Mouse (Mus musculus) brain, embryonic 14.5 days (tissue): ENCODE measurements around the gene Ell.

ENCODE experiments used
- CTCF ChIP-seq: fragments of 200-500 bp; IDR thresholded peaks from 2 replicates; pipeline ENCODE4 v1.5.1; 2012; ENCODE audit warnings: inconsistent platforms, mild to moderate bottlenecking, moderate library complexity, borderline replicate concordance; ENCODE audit not compliant: insufficient read depth, insufficient read length; ENCODE audit errors: extremely low read depth
- POLR2A ChIP-seq: fragments of 200-500 bp; IDR thresholded peaks from 2 replicates; pipeline ENCODE4 v1.6.1; 2012; ENCODE audit warnings: mild to moderate bottlenecking, inconsistent platforms, borderline replicate concordance; ENCODE audit not compliant: poor library complexity, insufficient read depth, insufficient read length, severe bottlenecking; ENCODE audit errors: extremely low read depth

GRCm38 (mm10) chr8:70527111-70527511, 12.1 kb upstream of the Ell start:
- TF ChIP-seq POLR2A (no peak), CTCF (no peak)
